Mouse (Mus musculus) heart, postnatal 0 days (tissue): ENCODE measurements around the gene Fah.

Experiments used
- CTCF ChIP-seq: IDR thresholded peaks from 2 replicates; pipeline ENCODE4 v1.5.1; 2016; ENCODE audit warnings: antibody characterized with exemption, control low read depth, low read depth
- EP300 ChIP-seq: IDR thresholded peaks from 2 replicates; pipeline ENCODE4 v1.6.1; 2016; ENCODE audit warnings: antibody characterized with exemption, low read depth

DNA sequence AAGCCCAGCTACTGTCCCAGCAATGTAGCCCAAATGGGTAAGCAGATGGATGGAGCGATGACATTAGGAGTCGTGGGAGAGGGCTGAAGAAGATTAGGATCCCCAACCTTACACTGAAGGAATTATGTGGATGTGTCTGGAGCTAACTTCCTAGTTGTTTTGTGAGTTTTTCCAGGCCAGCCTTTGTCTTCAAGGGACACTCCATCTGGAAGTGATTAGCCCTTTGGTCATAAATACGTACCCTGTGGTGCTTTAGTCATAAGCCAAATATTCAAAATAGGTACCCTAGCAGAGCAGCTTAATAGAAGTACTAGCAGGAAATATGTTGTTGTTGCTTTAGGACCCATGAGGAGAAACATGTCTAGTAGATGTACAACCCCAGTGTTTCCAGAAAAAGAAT, 49.2 kb downstream of the Fah start:
- TF ChIP-seq CTCF (no peak), EP300 (no peak)
